ENCODE assay signal across 11 mouse cellular contexts in the genomic region with DNA sequence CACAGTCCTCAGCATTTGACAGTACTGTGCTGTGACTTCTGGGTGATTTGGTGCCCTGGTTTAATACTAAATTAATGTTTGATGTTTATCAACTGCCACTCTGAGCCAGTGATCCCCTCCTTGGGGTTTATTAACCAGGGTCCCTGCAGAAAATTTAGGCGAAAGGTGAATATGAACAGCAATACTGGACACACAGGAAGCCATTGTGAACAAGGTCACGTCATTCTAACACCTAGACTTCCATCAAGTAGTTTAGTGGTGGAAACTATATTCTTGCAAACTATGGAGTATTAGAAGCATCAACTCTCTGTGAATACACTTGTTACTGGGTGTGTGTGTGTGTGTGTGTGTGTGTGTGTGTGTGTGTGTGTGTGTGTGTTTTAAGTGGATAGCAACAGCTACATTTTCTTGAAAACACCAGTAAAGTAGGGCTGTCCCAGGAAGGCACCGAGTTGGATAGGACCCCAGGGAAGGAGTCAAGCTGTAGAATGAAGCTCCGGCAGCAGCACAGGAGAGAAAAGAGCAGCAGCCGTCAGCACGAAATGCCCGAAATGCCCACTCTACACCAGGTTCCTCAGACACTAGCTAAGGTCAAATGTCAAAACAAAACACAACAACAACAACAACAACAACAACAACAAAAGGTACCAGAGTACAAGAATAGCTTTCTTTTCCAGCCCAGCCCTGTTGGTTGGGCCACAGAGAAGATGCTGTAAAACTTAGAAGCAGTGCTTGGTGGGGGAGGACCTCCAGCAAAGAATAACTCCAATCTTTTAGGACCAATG. TPM values are rescaled to one million over a fixed set of nuclear protein-coding genes. Genes with fewer than 3 reads are reported as not detected.
DNase-seq lines count a peak whose midpoint lies in the region; ATAC-seq lines count a peak whose summit lies in the region.
"Had no signal": no experiment of that assay in that cellular context is flagged by ENCODE, and none has a peak within 500 bp of the region (broad histone marks: within the 10 kb centered on the region; RNA-seq: fewer than 3 reads in every experiment).

No protein-coding gene starts in this region.

- H3K4me1 ChIP-seq in embryonic facial prominence, embryonic 14.5 days (ENCODE audit: control insufficient read depth, insufficient read depth, low read length), result peaks cover 4% of the 10 kb centered on the region; the same call in 1 of the 2 replicates
- peaks cover 47% of the 10 kb centered on the region for H3K4me1 ChIP-seq in hindbrain, embryonic 14.5 days (replicated peaks; ENCODE audit: control insufficient read depth, insufficient read depth, low read length)
- H3K4me1 ChIP-seq in neural tube, embryonic 11.5 days (ENCODE audit: control insufficient read depth, insufficient read depth, low read length), result peaks cover 18% of the 10 kb centered on the region

- H3K27me3 ChIP-seq in embryonic facial prominence, embryonic 14.5 days (replicated peaks; ENCODE audit: control insufficient read depth, insufficient read depth, low read length), result peaks cover 95% of the 10 kb centered on the region
- no peaks in the 10 kb centered on the region for H3K27me3 ChIP-seq in hindbrain, embryonic 14.5 days (ENCODE audit: control insufficient read depth, insufficient read depth, low read length)
- peaks cover 19% of the 10 kb centered on the region; the same call in 1 of the 2 replicates for H3K27me3 ChIP-seq in neural tube, embryonic 11.5 days (ENCODE audit: control insufficient read depth, insufficient read depth, low read length)

- no peak overlapping the region; the same call in 1 of the 2 replicates for H3K27ac ChIP-seq in embryonic facial prominence, embryonic 14.5 days (replicated peaks; ENCODE audit: low read depth, low read length)
- H3K27ac ChIP-seq in hindbrain, embryonic 14.5 days, result peak overlapping the region; percentile 98
- peak overlapping the region; percentile 89; the same call in 1 of the 2 replicates for H3K27ac ChIP-seq in neural tube, embryonic 11.5 days (ENCODE audit: low read depth, low read length)

- ATAC-seq in embryonic facial prominence, embryonic 14.5 days (ENCODE audit: low read depth), result no peak
- ATAC-seq in hindbrain, embryonic 14.5 days (ENCODE audit: low FRiP score), result no peak
- no peak for ATAC-seq in neural tube, embryonic 11.5 days (ENCODE audit: insufficient read depth, low FRiP score, low TSS enrichment)

- H3K4me2 ChIP-seq in embryonic facial prominence, embryonic 14.5 days (ENCODE audit: low read depth, low read length), result peak overlapping the region; percentile 25; the same call in 1 of the 2 replicates
- H3K4me2 ChIP-seq in hindbrain, embryonic 14.5 days (replicated peaks), result peak overlapping the region; percentile 99
- peak overlapping the region; percentile 94 for H3K4me2 ChIP-seq in neural tube, embryonic 11.5 days (ENCODE audit: low read depth)

- H3K36me3 ChIP-seq in embryonic facial prominence, embryonic 14.5 days (ENCODE audit: control insufficient read depth, insufficient read depth, low read length), result no peaks in the 10 kb centered on the region
- H3K36me3 ChIP-seq in hindbrain, embryonic 14.5 days (replicated peaks; ENCODE audit: control insufficient read depth, insufficient read depth), result no peaks in the 10 kb centered on the region
- H3K36me3 ChIP-seq in neural tube, embryonic 11.5 days (ENCODE audit: control insufficient read depth, insufficient read depth, low read length), result no peaks in the 10 kb centered on the region

- H3K9ac ChIP-seq in embryonic facial prominence, embryonic 14.5 days (ENCODE audit: low read depth, low read length), result no peak overlapping the region
- peak overlapping the region; percentile 88 for H3K9ac ChIP-seq in hindbrain, embryonic 14.5 days
- peak overlapping the region; percentile 71 for H3K9ac ChIP-seq in neural tube, embryonic 11.5 days (ENCODE audit: low read length)
- H3K9ac ChIP-seq: lung, embryonic 14.5 days had no signal

- 12% methylated on average over 7 of the region's 7 CpGs for WGBS in embryonic facial prominence, embryonic 14.5 days
- WGBS in hindbrain, embryonic 14.5 days, result 8% methylated on average over 7 of the region's 7 CpGs
- WGBS in neural tube, embryonic 11.5 days, result 2% methylated on average over 7 of the region's 7 CpGs

- H3K9me3 ChIP-seq in embryonic facial prominence, embryonic 14.5 days (ENCODE audit: control insufficient read depth, low read length), result no peaks in the 10 kb centered on the region
- no peaks in the 10 kb centered on the region for H3K9me3 ChIP-seq in hindbrain, embryonic 14.5 days (ENCODE audit: control insufficient read depth, low read length)
- no peaks in the 10 kb centered on the region for H3K9me3 ChIP-seq in neural tube, embryonic 11.5 days (ENCODE audit: control insufficient read depth, low read length)

- 0 out of 2 replicates have a peak overlapping the region, but pooled peaks have one; percentile 49 for H3K4me3 ChIP-seq in embryonic facial prominence, embryonic 14.5 days (ENCODE audit: low read depth, low read length)
- peak overlapping the region; percentile 89 for H3K4me3 ChIP-seq in hindbrain, embryonic 14.5 days (replicated peaks; ENCODE audit: low read length)
- peak overlapping the region; percentile 95 for H3K4me3 ChIP-seq in neural tube, embryonic 11.5 days (ENCODE audit: low read depth, low read length)

- DNase-seq in embryo, embryonic 9.5 days (ENCODE audit: extremely low spot score), result peak; percentile 15
- DNase-seq in embryonic facial prominence, embryonic 14.5 days (ENCODE audit: low spot score), result no peak
- DNase-seq in hindbrain, embryonic 14.5 days (ENCODE audit: low spot score), result no peak
- no peak for DNase-seq in neural tube, embryonic 11.5 days (ENCODE audit: low spot score)
- DNase-seq in thymus, postnatal 0 days (ENCODE audit: low spot score), result no peak
- DNase-seq in right cerebral cortex, postnatal 25 days, result no peak
- DNase-seq in lung, postnatal 14 days, result no peak
- DNase-seq: cerebellum, adult 9-11 months; heart, adult 18-20 months; lung, embryonic 14.5 days; thymus, postnatal 25 days had no signal

RNA-seq across cellular contexts. Expression of gene Pou3f3, which starts 7.6 kb away (rescaled TPM):
- polyA plus RNA-seq in embryonic facial prominence, embryonic 14.5 days (2014; fragmentation: Nextera tagmentation; extraction: Ambion mirVana), result 2.9 and 3.4 TPM in 2 replicates
- 10.6 and 11.5 TPM in 2 replicates for polyA plus RNA-seq in hindbrain, embryonic 14.5 days (2014; fragmentation: Nextera tagmentation; extraction: Ambion mirVana)
- polyA plus RNA-seq in neural tube, embryonic 11.5 days (2014; fragmentation: Nextera tagmentation; extraction: Ambion mirVana), result 11.4 and 11.9 TPM in 2 replicates
- polyA plus RNA-seq in thymus, postnatal 0 days (2015; fragmentation: Nextera tagmentation; extraction: Ambion mirVana), result 0.03 and 0.04 TPM in 2 replicates

Comparison
In these comparisons a context has a peak if more than half of its experiments do, and no peak if none do; other contexts are left out.
1. H3K4me2 ChIP-seq: peak in every context shown above with its lines; median percentile 99 in hindbrain, embryonic 14.5 days; 94 in neural tube, embryonic 11.5 days; 25 in embryonic facial prominence, embryonic 14.5 days.